Mouse (Mus musculus) lung, embryonic 14.5 days (tissue): ENCODE measurements at regions not wholly inside any gene's neighbourhood (a gene's known extent, or its start where the extent isn't known, plus 50 kb on each side); places are given as distances from the start of the nearest gene placed in this dataset.

Experiments used
- ATAC-seq: fragments of 200-750 bp; cut with Nextera tagmentation; 2 replicates; pipeline ENCODE4 v1.8.0; 2017; ENCODE audit warnings: mild to moderate bottlenecking, moderate TSS enrichment, moderate library complexity; ENCODE audit not compliant: insufficient read depth
- DNase-seq: peaks from one replicate; pipeline ENCODE4 v3.0.0-alpha.2; 2015
- H3K27ac ChIP-seq: fragments of 300-500 bp; sonication (generic); 2 replicates; pipeline ENCODE4 v1.5.1; 2014; ENCODE audit warnings: low read depth, mild to moderate bottlenecking, moderate library complexity
- H3K27me3 ChIP-seq: fragments of 300-500 bp; sonication (generic); 2 replicates; pipeline ENCODE4 v1.6.1; 2014; ENCODE audit warnings: low read length, control low read depth; ENCODE audit not compliant: insufficient read depth
- H3K36me3 ChIP-seq: fragments of 300-500 bp; sonication (generic); 2 replicates; pipeline ENCODE4 v1.6.1; 2014; ENCODE audit warnings: control low read depth; ENCODE audit not compliant: insufficient read depth
- H3K4me1 ChIP-seq: fragments of 300-500 bp; sonication (generic); 2 replicates; pipeline ENCODE4 v1.6.1; 2014; ENCODE audit warnings: antibody characterized with exemption, control low read depth; ENCODE audit not compliant: insufficient read depth
- H3K4me2 ChIP-seq: fragments of 300-500 bp; sonication (generic); 2 replicates; pipeline ENCODE4 v1.6.1; 2014; ENCODE audit warnings: mild to moderate bottlenecking
- H3K4me3 ChIP-seq: fragments of 300-500 bp; sonication (generic); 2 replicates; pipeline ENCODE4 v1.5.1; 2014; ENCODE audit warnings: low read depth, low read length
- H3K9ac ChIP-seq: fragments of 300-500 bp; sonication (generic); 2 replicates; pipeline ENCODE4 v1.6.1; 2014
- H3K9me3 ChIP-seq: fragments of 300-500 bp; sonication (generic); 2 replicates; pipeline ENCODE4 v1.6.1; 2016; ENCODE audit warnings: low read depth, low read length, control low read depth
- CTCF ChIP-seq: IDR thresholded peaks from 2 replicates; pipeline ENCODE4 v1.5.1; 2016; ENCODE audit warnings: antibody characterized with exemption, low read depth
- WGBS: fragments of 180-500 bp; shearing (Covaris S2); extraction: QIAGEN DNeasy Blood & Tissue Kit; methylation state at CpG from one replicate; pipeline ENCODE4 v1.1.7; 2014; 5-methylcytosine and 5-hydroxymethylcytosine counted together

DNA sequence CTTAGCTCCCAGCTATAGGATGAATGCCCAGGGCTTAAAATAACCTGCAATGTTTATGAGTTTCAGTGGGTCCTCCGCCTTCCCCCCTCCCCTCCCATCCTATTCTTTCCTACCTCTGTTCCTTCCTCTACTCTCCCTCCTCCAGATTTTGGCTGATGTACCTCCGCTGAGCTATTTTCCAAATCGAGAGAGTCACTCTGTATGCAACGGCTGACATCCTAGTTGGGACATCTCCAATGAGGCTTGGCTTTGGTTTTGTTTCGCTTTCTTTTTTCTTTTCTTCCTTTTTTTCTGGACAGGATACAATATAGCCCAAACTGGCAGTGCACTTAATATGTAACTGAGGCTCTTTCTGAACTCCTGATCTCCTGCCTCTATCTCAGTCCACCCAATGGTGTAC, 76.7 kb upstream of the Klf7 start:
- Histone ChIP-seq H3K4me3 (no peak overlapping the region), H3K36me3 (no peaks in the 10 kb centered on the region), H3K4me1 (no peaks in the 10 kb centered on the region), H3K27me3 (no peaks in the 10 kb centered on the region), H3K27ac (no peak overlapping the region), H3K4me2 (no peak overlapping the region), H3K9me3 (no peaks in the 10 kb centered on the region), H3K9ac (no peak overlapping the region)
- DNase-seq (no peak), ATAC-seq (no peak)
- no peak for TF ChIP-seq CTCF
- 82% methylated on average over 5 of the region's 5 CpGs for WGBS

DNA sequence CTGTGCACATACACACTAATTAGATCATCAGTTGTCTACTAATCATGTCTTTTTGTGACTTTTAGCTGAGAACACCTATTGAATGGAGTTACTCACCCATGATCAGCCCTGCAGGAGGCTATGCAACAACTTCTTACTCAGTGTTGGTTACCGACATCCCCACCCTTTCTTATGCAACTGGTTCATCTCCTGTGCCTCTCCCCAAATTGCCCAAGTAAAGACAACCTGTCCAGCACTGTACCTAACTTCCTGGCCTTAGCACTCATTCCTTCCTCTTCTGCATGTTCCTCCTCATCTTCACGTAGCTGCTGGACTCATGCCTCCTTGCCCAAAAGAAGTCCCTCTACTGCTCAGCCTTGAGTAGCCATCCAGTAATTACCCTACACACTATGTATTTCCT, 76.2 kb upstream of the Klf7 start:
- WGBS = 85% methylated on average over 2 of the region's 2 CpGs
- H3K27me3 ChIP-seq = no peaks in the 10 kb centered on the region
- DNase-seq (no peak), ATAC-seq (no peak)
- no peak overlapping the region for H3K27ac ChIP-seq
- no peak overlapping the region for H3K9ac ChIP-seq
- no peaks in the 10 kb centered on the region for H3K4me1 ChIP-seq
- no peak overlapping the region for H3K4me3 ChIP-seq
- no peak overlapping the region for H3K4me2 ChIP-seq
- no peaks in the 10 kb centered on the region for H3K9me3 ChIP-seq
- H3K36me3 ChIP-seq = no peaks in the 10 kb centered on the region
- no peak for TF ChIP-seq CTCF

GRCm38 (mm10) chr1:64195970-64196491, 73.9 kb upstream of the Klf7 start:
- 24% methylated on average over 4 of the region's 4 CpGs for WGBS
- Histone ChIP-seq H3K27ac (no peak overlapping the region), H3K4me1 (no peaks in the 10 kb centered on the region), H3K9me3 (no peaks in the 10 kb centered on the region), H3K9ac (no peak overlapping the region), H3K27me3 (no peaks in the 10 kb centered on the region), H3K4me3 (no peak overlapping the region), H3K36me3 (no peaks in the 10 kb centered on the region), H3K4me2 (no peak overlapping the region)
- ATAC-seq (no peak), DNase-seq (no peak)
- no peak for TF ChIP-seq CTCF

- Histone ChIP-seq H3K4me1 (no peaks in the 10 kb centered on the region), H3K27ac (no peak overlapping the region), H3K36me3 (no peaks in the 10 kb centered on the region), H3K9me3 (no peaks in the 10 kb centered on the region), H3K4me3 (no peak overlapping the region), H3K9ac (no peak overlapping the region), H3K27me3 (no peaks in the 10 kb centered on the region), H3K4me2 (no peak overlapping the region)
- WGBS = 23% methylated on average over 4 of the region's 4 CpGs
- ATAC-seq = no peak
- DNase-seq = no peak
- TF ChIP-seq CTCF = no peak
Measured at GRCm38 (mm10) chr1:64195294-64195693, 73.2 kb upstream of the Klf7 start.

DNA sequence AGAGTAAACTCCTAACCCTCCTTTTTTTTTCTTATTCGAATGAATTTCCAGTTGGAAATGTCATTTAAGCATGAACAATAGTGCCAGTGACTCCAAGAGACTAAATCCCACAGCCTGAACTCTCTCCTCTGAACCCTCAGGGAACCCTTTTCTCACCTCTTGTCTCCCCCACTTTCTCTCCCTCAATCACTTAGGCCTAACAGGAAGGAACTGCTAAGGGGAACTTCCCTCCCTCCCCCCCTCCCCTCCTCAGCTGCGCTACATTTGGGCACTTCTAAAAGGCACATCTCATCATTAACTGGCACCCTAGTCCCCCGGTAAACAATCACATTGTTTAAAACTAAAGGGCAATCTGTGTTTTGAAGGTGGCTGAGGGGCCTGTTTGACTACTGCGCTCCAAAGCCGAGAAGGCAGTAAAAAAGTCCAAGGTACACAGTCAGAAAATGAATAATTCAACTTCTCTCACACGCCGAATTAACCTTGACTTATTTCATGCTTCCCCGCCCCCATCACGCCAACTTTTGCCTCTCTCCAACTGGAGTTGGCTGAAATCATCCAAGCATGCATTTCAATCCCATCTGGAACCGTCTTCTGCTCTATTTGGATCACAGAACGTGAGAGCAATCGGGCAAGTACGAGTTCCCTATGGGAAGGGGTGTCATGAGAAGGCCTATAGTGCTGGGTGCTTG, 71.2 kb upstream of the Klf7 start:
- no peak overlapping the region for H3K9ac ChIP-seq
- H3K36me3 ChIP-seq = no peaks in the 10 kb centered on the region
- DNase-seq (no peak), ATAC-seq (no peak)
- H3K4me3 ChIP-seq = no peak overlapping the region
- H3K27me3 ChIP-seq = no peaks in the 10 kb centered on the region
- H3K27ac ChIP-seq = no peak overlapping the region
- no peak overlapping the region for H3K4me2 ChIP-seq
- 55% methylated on average over 13 of the region's 13 CpGs for WGBS
- no peak for TF ChIP-seq CTCF
- no peaks in the 10 kb centered on the region for H3K4me1 ChIP-seq
- H3K9me3 ChIP-seq = no peaks in the 10 kb centered on the region

- no peak for TF ChIP-seq CTCF
- WGBS = 81% methylated on average over 3 of the region's 3 CpGs
- H3K36me3 ChIP-seq = no peaks in the 10 kb centered on the region
- H3K4me3 ChIP-seq = no peak overlapping the region
- no peaks in the 10 kb centered on the region for H3K4me1 ChIP-seq
- no peak for DNase-seq
- H3K27ac ChIP-seq = no peak overlapping the region
- H3K9ac ChIP-seq = no peak overlapping the region
- H3K9me3 ChIP-seq = no peaks in the 10 kb centered on the region
- no peaks in the 10 kb centered on the region for H3K27me3 ChIP-seq
- no peak for ATAC-seq
- H3K4me2 ChIP-seq = no peak overlapping the region
Measured at GRCm38 (mm10) chr1:64192736-64193135, 70.7 kb upstream of the Klf7 start.

- ATAC-seq (no peak), DNase-seq (no peak)
- TF ChIP-seq CTCF = no peak
- Histone ChIP-seq H3K27me3 (no peaks in the 10 kb centered on the region), H3K27ac (no peak overlapping the region), H3K4me1 (no peaks in the 10 kb centered on the region), H3K4me3 (no peak overlapping the region), H3K4me2 (no peak overlapping the region), H3K36me3 (no peaks in the 10 kb centered on the region), H3K9ac (no peak overlapping the region), H3K9me3 (no peaks in the 10 kb centered on the region)
- WGBS = 65% methylated on average over 11 of the region's 11 CpGs
Measured at GRCm38 (mm10) chr1:64191242-64192220, 69.4 kb upstream of the Klf7 start.
